Mouse (Mus musculus): ENCODE data around the gene Ada. TPM values are rescaled to one million over a fixed set of nuclear protein-coding genes. Genes with fewer than 3 reads are reported as not detected.

The Ada gene
- polyA plus RNA-seq, 1 experiment from 2014 or later = 6.9 TPM

DNA sequence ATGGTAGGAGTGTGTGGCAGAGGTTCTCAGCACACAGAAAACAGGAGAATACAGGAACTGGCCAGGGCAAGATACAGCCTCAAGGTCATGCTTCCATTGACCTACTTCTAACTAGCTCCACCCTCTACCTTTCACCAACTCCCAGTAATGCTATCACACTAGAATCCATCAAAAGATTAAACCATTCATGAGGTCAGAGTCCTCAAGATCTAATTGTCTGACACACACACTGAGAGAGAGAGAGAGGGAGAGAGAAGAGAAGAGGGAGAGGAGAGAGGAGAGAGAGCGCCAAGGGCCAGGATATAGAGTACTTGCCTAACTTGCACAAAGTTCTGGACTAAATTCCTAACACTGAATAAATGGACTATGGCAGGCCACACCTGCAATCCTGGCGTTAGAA, 67.7 kb downstream of the Ada start:
- H3K4me1 ChIP-seq (ENCODE audit: control insufficient read depth, insufficient read depth, low read length) = peaks cover 20% of the 10 kb centered on the region
- H3K27ac ChIP-seq (ENCODE audit: low read length) = no peak overlapping the region
- no peak overlapping the region for H3K4me3 ChIP-seq (ENCODE audit: low read depth, low read length)
- H3K9ac ChIP-seq (replicated peaks; ENCODE audit: low read depth, low read length) = no peak overlapping the region
- no peaks in the 10 kb centered on the region for H3K27me3 ChIP-seq (ENCODE audit: control insufficient read depth, insufficient read depth, low read length)
- no peaks in the 10 kb centered on the region for H3K36me3 ChIP-seq (ENCODE audit: control insufficient read depth, insufficient read depth, low read length)
- H3K4me2 ChIP-seq (replicated peaks; ENCODE audit: low read depth, low read length) = no peak overlapping the region
- H3K9me3 ChIP-seq (ENCODE audit: control insufficient read depth, low read depth, low read length) = no peaks in the 10 kb centered on the region
- no peak for ATAC-seq (ENCODE audit: insufficient number of reproducible peaks, insufficient read depth, low FRiP score, low read depth)
- WGBS = 80% methylated on average over 2 of the region's 2 CpGs

DNA sequence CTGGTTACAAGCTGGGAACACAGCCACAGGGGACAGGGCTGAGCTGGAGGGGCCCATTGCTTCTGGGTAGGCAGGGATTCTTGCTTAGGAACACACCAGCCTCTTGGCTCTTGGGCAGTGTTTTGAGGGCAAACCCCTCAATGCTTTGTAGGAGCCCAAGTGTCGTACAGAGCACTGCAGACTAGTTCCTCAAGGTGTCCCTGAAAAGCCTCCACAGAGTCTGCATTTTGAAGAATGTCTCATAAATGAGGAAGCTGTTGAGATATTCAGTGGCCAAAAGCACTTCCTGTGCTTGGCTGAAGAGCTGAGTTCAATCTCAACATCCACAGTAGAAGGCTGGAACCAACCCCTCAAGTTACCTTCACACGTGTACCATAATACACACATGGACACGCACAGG, 73.3 kb downstream of the Ada start:
- no peak overlapping the region for H3K9ac ChIP-seq (replicated peaks; ENCODE audit: low read depth, low read length)
- ATAC-seq (ENCODE audit: insufficient number of reproducible peaks, insufficient read depth, low FRiP score, low read depth) = no peak

More for the DNA sequence above, 73.3 kb downstream of the Ada start:
- no peaks in the 10 kb centered on the region for H3K27me3 ChIP-seq (ENCODE audit: control insufficient read depth, insufficient read depth, low read length)
- WGBS = 86% methylated on average over 3 of the region's 3 CpGs
- no peaks in the 10 kb centered on the region for H3K36me3 ChIP-seq (ENCODE audit: control insufficient read depth, insufficient read depth, low read length)
- peaks cover 32% of the 10 kb centered on the region for H3K4me1 ChIP-seq (ENCODE audit: control insufficient read depth, insufficient read depth, low read length)
- H3K9me3 ChIP-seq (ENCODE audit: control insufficient read depth, low read depth, low read length) = no peaks in the 10 kb centered on the region
- no peak overlapping the region for H3K4me3 ChIP-seq (ENCODE audit: low read depth, low read length)
- no peak overlapping the region for H3K4me2 ChIP-seq (replicated peaks; ENCODE audit: low read depth, low read length)
- peak overlapping the region; percentile 21; the same call in 1 of the 2 replicates for H3K27ac ChIP-seq (ENCODE audit: low read length)

Other genes with a start within 250 kb of the Ada start
- gene Hnf4a, start 243.4 kb downstream of the Ada start, polyA plus RNA-seq (2014; fragmentation: Nextera tagmentation; extraction: Ambion mirVana) = 18.7 and 18.9 TPM in 2 replicates
- 37.3 and 39.6 TPM in 2 replicates for gene Ttpal, start 147.9 kb downstream of the Ada start, polyA plus RNA-seq (2014; fragmentation: Nextera tagmentation; extraction: Ambion mirVana)
- 46.2 and 52.7 TPM in 2 replicates for gene Serinc3, start 105.1 kb downstream of the Ada start, polyA plus RNA-seq (2014; fragmentation: Nextera tagmentation; extraction: Ambion mirVana)
- gene Pkig, start 91.9 kb downstream of the Ada start, polyA plus RNA-seq (2014; fragmentation: Nextera tagmentation; extraction: Ambion mirVana) = 105 and 110 TPM in 2 replicates
- gene Ccn5, start 70.6 kb upstream of the Ada start, polyA plus RNA-seq (2014; fragmentation: Nextera tagmentation; extraction: Ambion mirVana) = 0.14 and 0.52 TPM in 2 replicates
- not detected in 2 replicates for gene Kcnk15, start 103.4 kb upstream of the Ada start, polyA plus RNA-seq (2014; fragmentation: Nextera tagmentation; extraction: Ambion mirVana)
- 0.06 and 0.29 TPM in 2 replicates for gene Rims4, start 168.4 kb upstream of the Ada start, polyA plus RNA-seq (2014; fragmentation: Nextera tagmentation; extraction: Ambion mirVana)
- 293 and 295 TPM in 2 replicates for gene Ywhab, start 244.7 kb upstream of the Ada start, polyA plus RNA-seq (2014; fragmentation: Nextera tagmentation; extraction: Ambion mirVana)

Measured in stomach, embryonic 14.5 days (tissue).